Mouse (Mus musculus): Measurements from ENCODE around the gene Chm. TPM values are rescaled to one million over a fixed set of nuclear protein-coding genes. Genes with fewer than 3 reads are reported as not detected.
"Not testable (repeated sequence)": the region's sequence is repeated elsewhere in the genome, so short reads cannot be mapped to it uniquely, and the experiment has no call there.

Gene Chm
- 10 to 100 TPM; 11.5 to 12.4 TPM for total RNA-seq (2021)
- long read RNA-seq, experiment 1, full-length matches to known transcripts = 1 of 6 reads
- long read RNA-seq, experiment 1, partial matches to known transcripts = 0 of 6 reads
- long read RNA-seq, experiment 1, other reads (novel, unspliced or antisense) = 5 of 6 reads
- long read RNA-seq, experiment 2, full-length matches to known transcripts = 1 of 12 reads
- long read RNA-seq, experiment 2, partial matches to known transcripts = 1 of 12 reads
- long read RNA-seq, experiment 2, other reads (novel, unspliced or antisense) = 10 of 12 reads

DNA sequence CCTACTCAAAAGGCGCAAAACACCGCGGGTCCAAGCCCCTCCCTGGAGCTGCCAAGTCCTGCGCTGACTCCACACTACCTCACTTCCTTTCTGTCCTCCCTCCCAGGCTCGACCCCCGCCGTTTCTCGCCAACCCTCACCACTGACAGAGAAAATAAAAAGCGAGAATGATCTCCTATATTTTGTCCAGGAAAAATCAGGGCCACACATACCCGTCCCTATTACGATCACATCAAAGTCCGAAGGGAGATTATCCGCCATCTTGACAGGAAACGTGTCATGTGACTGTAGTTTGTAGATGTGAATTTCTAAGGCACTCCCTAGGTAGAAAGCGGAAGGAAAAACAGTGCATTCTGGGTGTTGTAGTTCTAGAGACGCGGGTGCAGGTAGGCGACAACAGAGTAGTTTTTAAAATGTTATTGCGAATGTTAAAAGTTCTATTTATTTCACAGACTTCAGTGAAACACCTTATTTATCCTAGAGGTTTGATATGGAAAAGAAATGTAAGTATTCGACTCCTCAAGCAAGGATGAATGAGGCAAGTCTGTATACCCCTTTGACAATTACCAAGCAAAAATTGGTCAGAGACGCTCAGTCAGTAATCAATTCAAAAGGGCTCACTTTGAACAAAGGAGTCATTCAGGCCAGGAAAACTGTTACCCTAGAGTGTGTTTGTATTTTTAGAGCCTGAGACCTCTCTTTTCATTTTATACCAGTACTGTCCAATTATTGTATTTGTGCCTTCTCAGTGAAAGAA, at the start of gene Chm:
Gene Chm, minus strand, starts transcription at position 288 of the 756 bp plus-strand sequence.
- peak in 1 of 2 experiments; percentile 20 for DNase-seq
- intact Hi-C loops (cut with DNase I) = no loop called here

DNA sequence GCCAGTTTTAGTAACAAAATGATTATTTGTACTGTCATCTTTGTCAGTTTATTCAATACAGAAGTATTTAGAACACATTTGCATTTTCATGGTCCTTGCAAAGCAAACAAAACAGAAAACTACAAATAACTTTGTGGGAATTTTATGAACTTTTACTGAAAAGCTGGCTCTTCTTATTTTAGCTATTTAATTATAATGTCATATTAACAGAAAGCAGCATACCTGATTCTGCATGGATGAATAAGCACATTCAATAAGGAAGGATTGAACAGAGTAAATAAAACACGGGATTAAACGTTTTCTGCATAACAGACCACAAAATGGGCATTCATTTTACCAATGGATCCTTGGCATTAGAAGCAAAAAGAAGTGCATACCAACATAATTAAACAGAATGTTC, 8.6 kb upstream of the Chm start:
- intact Hi-C loops (cut with DNase I) = no loop called here
- no peak for DNase-seq

DNA sequence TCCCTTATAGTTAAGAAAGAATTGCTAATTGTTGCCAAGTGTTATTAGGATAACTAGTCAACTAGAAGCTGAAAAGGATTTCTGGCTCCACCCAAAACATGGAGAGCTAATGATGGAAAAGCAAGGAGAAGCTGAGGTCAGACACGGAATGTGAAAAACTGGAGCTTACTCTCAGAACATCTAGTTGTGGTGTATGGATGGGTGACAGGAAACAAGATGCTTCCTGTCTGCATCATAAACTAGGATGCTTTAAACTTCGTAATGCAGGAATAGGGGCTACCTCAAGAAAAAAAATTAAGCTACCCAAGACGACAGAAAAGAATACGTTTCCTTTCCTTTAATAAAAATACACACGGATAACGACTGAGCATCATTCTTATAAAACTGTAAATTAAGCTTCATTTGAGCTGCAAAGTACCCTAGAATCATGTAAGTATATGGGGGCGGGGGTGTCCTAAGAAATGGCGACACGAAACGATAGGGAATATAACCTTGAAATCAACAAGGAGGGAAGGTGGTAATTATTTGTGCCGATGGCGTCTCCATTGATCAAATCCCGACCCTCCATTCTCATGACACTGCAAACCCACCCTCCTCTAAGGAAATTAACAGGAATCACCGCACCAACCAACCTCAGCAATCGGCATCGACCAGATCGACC, 618 bp downstream of the Chm start:
- intact Hi-C loops (cut with DNase I) = no loop called here
- DNase-seq = no peak

DNA sequence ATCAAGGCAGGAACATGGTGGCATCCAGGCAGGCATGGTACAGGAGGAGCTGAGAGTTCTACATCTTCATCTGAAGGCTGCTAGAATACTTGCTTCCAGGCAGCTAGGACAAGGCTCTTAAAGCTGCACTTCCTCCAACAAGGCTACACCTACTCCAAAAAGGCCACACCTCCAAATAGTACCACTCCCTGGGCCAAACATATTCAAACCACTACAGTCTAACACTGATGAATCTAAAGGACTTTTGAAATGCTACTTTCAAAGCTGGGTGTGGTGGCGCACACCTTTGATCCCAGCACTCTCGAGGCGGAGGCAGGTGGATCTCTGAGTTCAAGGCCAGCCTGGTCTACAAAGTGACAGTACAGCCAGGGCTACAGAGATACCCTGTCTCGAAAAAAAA, 4.5 kb downstream of the Chm start:
- intact Hi-C loops (cut with DNase I) = not testable (repeated sequence)

DNA sequence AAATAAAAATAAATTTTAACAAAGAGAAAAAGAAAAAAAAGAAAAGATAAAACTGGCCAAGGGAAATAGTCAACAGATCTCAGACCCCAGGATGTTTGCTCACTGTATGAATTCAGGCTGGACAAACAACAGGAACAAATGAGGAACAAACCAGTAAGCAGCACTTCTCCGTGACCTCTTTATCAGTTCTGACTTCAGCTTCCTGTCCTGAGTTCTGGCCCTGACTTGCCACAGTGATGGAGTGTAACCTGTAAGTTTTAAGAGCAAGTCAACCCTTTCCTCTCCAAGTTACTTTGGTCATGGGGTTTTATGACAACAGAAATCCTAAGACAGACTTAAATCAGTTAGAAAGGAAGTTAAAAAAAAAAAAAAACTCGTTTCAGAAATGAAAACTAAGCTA, 12.6 kb downstream of the Chm start:
- intact Hi-C loops (cut with DNase I) = no loop called here

More for the DNA sequence above, 4.5 kb downstream of the Chm start:
- DNase-seq = not testable (repeated sequence)

DNA sequence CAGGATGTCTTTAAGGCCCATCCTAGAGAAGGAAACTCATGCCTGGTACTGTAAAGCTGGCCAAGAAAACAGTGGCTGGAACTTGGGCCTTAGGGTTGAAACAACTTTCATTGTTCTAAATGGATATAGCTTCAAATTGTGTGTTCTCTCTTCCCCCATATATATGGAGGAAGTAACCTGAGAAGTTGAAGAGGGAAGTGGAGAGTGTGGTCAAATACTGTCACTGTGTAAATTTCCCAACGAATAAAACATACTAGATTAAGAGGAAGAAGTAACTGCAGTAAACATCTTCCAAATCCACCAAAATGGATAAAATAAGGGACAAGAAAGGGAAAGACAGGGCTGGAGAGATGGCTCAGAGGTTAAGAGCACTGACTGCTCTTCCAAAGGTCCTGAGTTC, 13.0 kb downstream of the Chm start:
- DNase-seq = no peak
- intact Hi-C loops (cut with DNase I) = no loop called here

More for the DNA sequence above, 12.6 kb downstream of the Chm start:
- no peak for DNase-seq

DNA sequence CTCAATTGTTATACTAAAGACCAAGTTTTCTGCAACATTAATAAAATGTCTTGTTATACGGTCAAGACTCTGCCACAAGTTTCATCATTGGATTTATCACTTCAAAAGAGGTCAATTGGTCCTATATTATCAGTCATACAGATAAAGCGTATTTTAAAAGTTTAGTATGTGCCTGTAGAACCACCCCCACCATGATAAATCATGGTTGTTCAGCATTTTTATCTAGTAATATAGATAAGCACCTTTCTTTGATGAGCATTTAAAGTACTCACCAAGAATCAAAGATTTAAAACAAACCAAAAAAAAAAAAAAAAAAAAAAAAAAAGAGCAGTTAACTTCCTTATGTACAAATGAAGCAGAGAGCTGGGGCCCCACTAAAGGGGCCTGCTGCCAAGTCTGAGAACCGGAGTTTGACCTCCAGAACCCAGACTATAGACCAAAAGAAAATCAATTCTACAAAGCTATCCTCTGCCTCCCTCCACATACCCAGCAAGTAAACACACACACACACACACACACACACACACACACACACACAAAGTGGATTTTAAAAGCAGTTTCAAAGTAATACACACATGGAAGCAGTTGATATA, 25.0 kb downstream of the Chm start:
- no peak for DNase-seq
- intact Hi-C loops (cut with DNase I) = no loop called here

DNA sequence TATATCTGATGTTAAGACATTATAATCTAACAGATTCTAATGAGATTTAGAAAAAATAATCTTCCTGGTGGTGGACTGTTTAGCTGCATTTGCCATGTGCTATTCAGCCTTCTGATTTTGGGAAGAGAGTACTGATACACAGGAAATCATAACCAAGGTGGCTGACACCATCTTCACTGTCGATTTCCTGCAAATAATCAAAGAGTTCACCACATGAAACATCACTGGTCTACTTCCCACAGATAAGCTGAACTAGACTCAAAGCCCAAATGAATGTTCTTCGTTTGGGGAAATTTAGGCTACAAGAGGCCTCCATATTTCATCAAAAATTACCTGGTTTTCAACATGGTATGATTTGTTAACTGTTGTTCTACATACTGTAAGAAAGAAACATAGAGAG, 101.1 kb downstream of the Chm start:
- intact Hi-C loops (cut with DNase I) = no loop called here

DNA sequence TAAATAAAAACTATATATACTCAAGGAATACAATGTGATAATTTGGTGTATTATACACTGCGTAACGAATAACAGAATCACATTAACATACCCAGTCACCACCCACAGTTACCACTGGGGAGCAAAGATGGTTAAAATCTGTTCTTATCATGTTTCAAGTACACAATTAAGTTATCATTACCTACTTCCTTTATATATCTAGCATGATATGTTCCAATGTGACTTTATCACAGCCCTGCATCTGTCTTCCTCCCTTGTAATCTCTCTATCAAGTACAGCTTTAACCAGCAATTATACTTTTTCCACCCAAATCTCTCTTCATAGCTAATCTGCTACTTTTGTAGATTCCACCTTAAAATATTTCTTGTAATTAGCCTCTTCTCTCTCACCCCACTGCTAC, 109.3 kb downstream of the Chm start:
- intact Hi-C loops (cut with DNase I) = no loop called here
- no peak for DNase-seq

More for the DNA sequence above, 101.1 kb downstream of the Chm start:
- no peak for DNase-seq

DNA sequence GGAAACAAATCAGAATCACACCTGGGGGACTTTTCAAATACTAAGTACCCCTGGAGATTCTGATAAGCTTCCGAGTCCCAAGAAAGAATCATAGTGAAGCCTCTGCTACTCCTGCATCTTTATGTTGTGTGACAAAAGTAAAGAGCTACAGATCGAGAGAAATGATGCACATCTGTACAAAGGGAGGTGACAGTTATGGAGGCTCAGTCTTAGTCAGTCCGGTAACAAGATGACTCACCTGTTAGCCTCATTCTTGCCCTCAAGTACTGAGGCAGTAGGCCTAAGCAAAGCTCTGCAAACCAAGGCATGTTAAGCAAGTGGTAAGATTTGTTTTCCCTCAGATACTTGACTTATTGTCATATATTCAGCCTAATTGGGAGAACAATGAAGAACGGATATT, 110.5 kb downstream of the Chm start:
- intact Hi-C loops (cut with DNase I) = no loop called here
- no peak for DNase-seq

DNA sequence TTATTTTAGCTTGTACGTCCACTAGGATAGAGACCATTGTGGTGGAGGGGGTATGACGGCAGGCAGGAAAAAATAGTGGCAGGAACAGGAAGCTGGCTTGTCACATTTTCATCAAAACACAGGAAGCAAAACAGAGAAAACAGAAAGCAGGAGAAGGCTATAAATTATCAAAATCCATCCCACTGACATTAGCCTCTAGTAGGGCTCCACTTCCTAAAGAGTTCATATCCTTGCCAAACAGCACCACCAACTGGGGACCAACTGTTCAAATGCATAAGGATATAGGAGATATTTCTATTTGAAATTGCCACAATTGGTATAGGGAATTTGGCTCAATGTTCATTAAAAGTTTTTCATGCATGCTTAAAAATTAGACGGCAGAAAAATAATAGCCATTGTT, 181.7 kb downstream of the Chm start:
- no peak for DNase-seq
- intact Hi-C loops (cut with DNase I) = no loop called here

DNA sequence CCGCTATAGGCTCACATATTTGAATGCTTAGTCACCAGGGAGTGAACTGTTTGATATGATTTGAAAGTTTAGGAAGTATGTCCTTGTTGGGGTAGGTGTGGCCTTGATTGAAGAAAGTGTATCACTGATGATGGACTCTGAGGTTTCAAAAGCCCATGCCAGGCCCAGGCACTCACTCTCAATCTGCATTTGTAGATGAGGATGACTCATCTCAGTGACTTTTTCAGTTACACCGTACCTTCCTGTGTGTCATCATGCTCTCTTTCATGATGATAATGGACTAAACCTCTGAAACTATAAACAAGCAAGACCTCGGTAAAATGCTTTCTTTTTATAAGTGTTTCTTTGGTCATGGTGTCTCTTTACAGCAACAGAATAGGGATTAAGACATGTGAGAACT, 183.1 kb downstream of the Chm start:
- intact Hi-C loops (cut with DNase I) = no loop called here
- no peak for DNase-seq

Small RNAs within 50 kb of the gene (microRNA-seq; reads per million reads assigned to microRNA genes)
- gene Mir361 = 2,338 to 3,514 reads per million in 2 experiments

Other genes with a start within 250 kb of the Chm start
- under 1 TPM; 0.61 to 0.76 TPM for gene Dach2, start 112.0 kb upstream of the Chm start, total RNA-seq (2021)